Mouse (Mus musculus) spleen, adult 2 months (tissue): ENCODE data around the gene Hipk3.

Experiments used
- CTCF ChIP-seq: fragments of 200-500 bp; IDR thresholded peaks from 2 replicates; pipeline ENCODE4 v1.5.1; 2011; ENCODE audit warnings: mild to moderate bottlenecking, inconsistent platforms; ENCODE audit not compliant: insufficient read depth, insufficient read length, insufficient replicate concordance; ENCODE audit errors: extremely low read depth
- POLR2A ChIP-seq: fragments of 200-500 bp; IDR thresholded peaks from 2 replicates; pipeline ENCODE4 v1.6.1; 2011; ENCODE audit warnings: low read depth, low read length, inconsistent platforms

GRCm38 (mm10) chr2:104446016-104446415 is 48.2 kb downstream of the Hipk3 start:
- TF ChIP-seq CTCF: no peak
- no peak for TF ChIP-seq POLR2A
